Comparison of ENCODE assay signal across 10 mouse cellular contexts in the genomic region with DNA sequence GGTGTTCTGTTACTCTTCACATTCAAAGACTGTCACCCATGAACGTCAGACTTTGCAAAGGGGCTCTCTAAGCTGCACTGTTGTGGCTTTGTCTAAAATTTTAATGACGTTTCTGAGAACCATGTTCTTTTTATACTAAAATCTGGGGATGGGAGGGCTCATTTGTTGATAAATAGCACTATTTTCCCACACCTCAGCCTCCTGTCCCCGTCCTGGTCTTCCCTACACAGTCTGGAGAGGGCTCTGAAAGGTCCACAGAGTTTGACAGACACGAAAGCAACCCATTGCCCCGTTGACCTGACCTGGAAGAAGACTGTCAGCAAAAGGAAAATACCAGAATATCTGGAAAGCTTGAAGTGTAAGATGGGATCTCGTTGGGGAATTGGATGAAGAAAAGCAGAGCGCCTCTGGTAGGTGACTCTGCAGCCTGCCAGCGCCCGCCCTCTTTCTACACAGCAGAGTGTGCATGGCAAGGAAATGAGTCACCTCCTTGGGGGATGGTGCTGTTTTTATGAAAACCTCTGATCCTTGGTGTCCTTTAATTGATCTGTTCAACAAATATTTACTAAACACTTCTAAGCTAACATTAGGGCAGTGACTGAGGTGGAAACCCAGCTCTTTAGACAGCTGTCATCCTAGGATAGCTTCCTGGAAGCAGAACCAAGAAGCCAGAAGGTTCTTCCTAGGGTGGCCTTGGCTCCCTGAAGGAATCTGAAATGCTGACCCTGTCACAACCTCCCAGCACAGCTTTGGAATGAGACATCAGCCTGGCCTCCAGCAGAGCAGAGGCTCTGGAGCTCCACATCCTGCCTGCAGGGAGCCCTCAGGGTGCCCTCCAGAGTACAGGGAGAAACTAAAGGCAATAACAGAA. TPM values are rescaled to one million over a fixed set of nuclear protein-coding genes. Genes with fewer than 3 reads are reported as not detected.
A peak's percentile ranks its signal among the peaks of the same experiment; 100 is the strongest.
DNase-seq lines count a peak whose midpoint lies in the region; ATAC-seq and TF ChIP-seq lines count a peak whose summit lies in the region.
"Had no signal": no experiment of that assay in that cellular context is flagged by ENCODE, and none has a peak within 500 bp of the region (broad histone marks: within the 10 kb centered on the region; RNA-seq: fewer than 3 reads in every experiment).

No protein-coding gene starts in this region.

- TF ChIP-seq RAD21 in MEL (IDR thresholded peaks at IDR 0.05; ENCODE audit: low read depth, low read length) = no peak

- no peak for TF ChIP-seq EP300 in MEL (IDR thresholded peaks at IDR 0.05; ENCODE audit: low read depth in 1 of 2, low read length in 2 of 2)

- no peaks in the 10 kb centered on the region for H3K9me3 ChIP-seq in MEL (replicated peaks; ENCODE audit: insufficient read depth, low read length)
- H3K9me3 ChIP-seq in heart, embryonic 16.5 days (replicated peaks; ENCODE audit: control insufficient read depth, low read length) = peaks cover 9% of the 10 kb centered on the region
- H3K9me3 ChIP-seq in liver, embryonic 15.5 days (replicated peaks) = no peaks in the 10 kb centered on the region
- H3K9me3 ChIP-seq in midbrain, embryonic 10.5 days (replicated peaks) = no peaks in the 10 kb centered on the region
- H3K9me3 ChIP-seq: limb, embryonic 15.5 days had no signal

- no peaks in the 10 kb centered on the region for H3K27me3 ChIP-seq in MEL (ENCODE audit: control insufficient read depth in 1 of 2, insufficient read depth in 2 of 2, low read length in 2 of 2)
- H3K27me3 ChIP-seq in heart, embryonic 16.5 days (ENCODE audit: control insufficient read depth, insufficient read depth, low read length) = no peaks in the 10 kb centered on the region
- H3K27me3 ChIP-seq in liver, embryonic 15.5 days = no peaks in the 10 kb centered on the region
- H3K27me3 ChIP-seq in midbrain, embryonic 10.5 days (ENCODE audit: low read depth, poor library complexity, severe bottlenecking) = no peaks in the 10 kb centered on the region
- H3K27me3 ChIP-seq: limb, embryonic 15.5 days had no signal

- intact Hi-C loops in gastrocnemius, adult 2 months (cut with DNase I) = no loop called here
- intact Hi-C loops in gastrocnemius, postnatal 14 days (cut with DNase I; ENCODE audit: low total_unique reads) = no loop called here

- no peak overlapping the region for H3K4me3 ChIP-seq in gastrocnemius, adult 2 months
- no peak overlapping the region for H3K4me3 ChIP-seq in MEL (ENCODE audit: control insufficient read depth in 1 of 2, insufficient read depth in 1 of 2, low read depth in 2 of 2, low read length in 2 of 2)
- H3K4me3 ChIP-seq in heart, embryonic 16.5 days (ENCODE audit: low read length) = no peak overlapping the region
- H3K4me3 ChIP-seq in liver, embryonic 15.5 days (replicated peaks) = no peak overlapping the region
- H3K4me3 ChIP-seq in midbrain, embryonic 10.5 days = no peak overlapping the region
- H3K4me3 ChIP-seq: limb, embryonic 15.5 days had no signal

- 0 out of 4 replicates have a peak, but pooled peaks cover 0 to 3% of the 10 kb centered on the region in 2 experiments for H3K4me1 ChIP-seq in MEL (ENCODE audit: control insufficient read depth in 1 of 2, insufficient read depth in 2 of 2, low read length in 2 of 2)
- H3K4me1 ChIP-seq in heart, embryonic 16.5 days (ENCODE audit: control insufficient read depth, insufficient read depth, low read length) = peaks cover 5% of the 10 kb centered on the region; the same call in 1 of the 2 replicates
- H3K4me1 ChIP-seq in liver, embryonic 15.5 days (replicated peaks) = peaks cover 31% of the 10 kb centered on the region
- peaks cover 4% of the 10 kb centered on the region; the same call in 1 of the 2 replicates for H3K4me1 ChIP-seq in midbrain, embryonic 10.5 days

- no peak overlapping the region for H3K9ac ChIP-seq in MEL (ENCODE audit: control insufficient read depth, low read depth, low read length, poor library complexity, severe bottlenecking)
- H3K9ac ChIP-seq in heart, embryonic 16.5 days (ENCODE audit: low read length) = no peak overlapping the region
- no peak overlapping the region for H3K9ac ChIP-seq in liver, embryonic 15.5 days
- H3K9ac ChIP-seq: limb, embryonic 15.5 days had no signal

- peak overlapping the region; percentile 62 for H3K27ac ChIP-seq in gastrocnemius, adult 2 months
- H3K27ac ChIP-seq in MEL (ENCODE audit: control insufficient read depth, low read depth, low read length) = no peak overlapping the region
- peak overlapping the region; percentile 69 for H3K27ac ChIP-seq in heart, embryonic 16.5 days (ENCODE audit: low read length)
- peak overlapping the region; percentile 19; the same call in 1 of the 2 replicates for H3K27ac ChIP-seq in liver, embryonic 15.5 days (replicated peaks)
- H3K27ac ChIP-seq in midbrain, embryonic 10.5 days (replicated peaks) = no peak overlapping the region
- H3K27ac ChIP-seq: limb, embryonic 15.5 days had no signal

- DNase-seq in gastrocnemius, adult 2 months = peak; percentile 53
- no peak for DNase-seq in gastrocnemius, postnatal 14 days
- DNase-seq in MEL (ENCODE audit: low read depth, low spot score) = peak; percentile 28
- DNase-seq in midbrain, embryonic 10.5 days (ENCODE audit: low spot score) = no peak
- no peak for DNase-seq in layer of hippocampus, adult 11-12 months (ENCODE audit: low spot score)
- no peak for DNase-seq in layer of hippocampus, adult 9-11 months
- DNase-seq: cerebellum, adult 11-12 months had no signal

- WGBS in heart, embryonic 16.5 days = 46% methylated on average over 9 of the region's 9 CpGs
- 52% methylated on average over 9 of the region's 9 CpGs for whole genome bisulfite sequencing in liver, embryonic 15.5 days (ENCODE audit: insufficient replicate concordance)
- WGBS in midbrain, embryonic 10.5 days = 80% methylated on average over 9 of the region's 9 CpGs

- TF ChIP-seq POLR2A in MEL (IDR thresholded peaks at IDR 0.05; ENCODE audit: control insufficient read depth in 1 of 2, insufficient read depth in 1 of 2, low read depth in 1 of 2, low read length in 2 of 2, poor library complexity in 1 of 2) = no peak

- H3K79me2 ChIP-seq in MEL (ENCODE audit: control insufficient read depth, insufficient read depth, low read length, poor library complexity) = no peaks in the 10 kb centered on the region

- no peaks in the 10 kb centered on the region; a peak in 2 of 4 replicates for H3K36me3 ChIP-seq in MEL (ENCODE audit: control insufficient read depth in 1 of 2, insufficient read depth in 2 of 2, low read length in 2 of 2)
- H3K36me3 ChIP-seq in heart, embryonic 16.5 days (ENCODE audit: control insufficient read depth, insufficient read depth) = 0 out of 2 replicates have a peak, but pooled peaks cover 5% of the 10 kb centered on the region
- peaks cover 14% of the 10 kb centered on the region for H3K36me3 ChIP-seq in liver, embryonic 15.5 days (replicated peaks)
- peaks cover 15% of the 10 kb centered on the region for H3K36me3 ChIP-seq in midbrain, embryonic 10.5 days

- no peak overlapping the region for H3K4me2 ChIP-seq in heart, embryonic 16.5 days (ENCODE audit: low read depth, low read length)
- H3K4me2 ChIP-seq in liver, embryonic 15.5 days = no peak overlapping the region
- H3K4me2 ChIP-seq: limb, embryonic 15.5 days had no signal

- no peak for TF ChIP-seq CTCF in gastrocnemius, adult 2 months (IDR thresholded peaks at IDR 0.05)
- TF ChIP-seq CTCF in MEL (IDR thresholded peaks at IDR 0.05 in 2 of 3, conservative IDR thresholded peaks at IDR 0.05 in 1 of 3; ENCODE audit: control insufficient read depth in 1 of 3, insufficient read depth in 1 of 3, low read depth in 2 of 3, low read length in 3 of 3, poor library complexity in 1 of 3, severe bottlenecking in 1 of 3) = no peak

- peak; percentile 73 for ATAC-seq in heart, embryonic 16.5 days (replicated peaks; ENCODE audit: extremely low read depth, insufficient read depth, low FRiP score)
- ATAC-seq in liver, embryonic 15.5 days (ENCODE audit: insufficient read depth) = no peak

TF ChIP-seq in MEL, 35 proteins besides CTCF, POLR2A, EP300 and RAD21:
- TF ChIP-seq CHD1 (IDR thresholded peaks at IDR 0.05; ENCODE audit: low read depth, low read length) = no peak

RNA-seq across cellular contexts. Expression of gene Gfra4, which starts 13.6 kb away (rescaled TPM):
- 1 to 10 TPM; 1.1 to 1.7 TPM for total RNA-seq in gastrocnemius, adult 2 months (2021)
- total RNA-seq in gastrocnemius, postnatal 14 days (2021) = 1 to 10 TPM; 3.8 to 5.1 TPM
- 0.10 TPM in 1 of 2 replicates, not detected in the other for total RNA-seq in MEL (2012; rRNA removed)
- not detected for polyA plus RNA-seq in MEL (2012; ENCODE audit: insufficient read depth in 1 of 2, insufficient read length in 2 of 2, low read depth in 1 of 2, low replicate concordance in 2 of 2, missing spikeins in 1 of 2)
- 1.8 and 3.0 TPM in 2 replicates for polyA plus RNA-seq in heart, embryonic 16.5 days (2015; fragmentation: Nextera tagmentation; extraction: Ambion mirVana)
- polyA plus RNA-seq in liver, embryonic 15.5 days (2015; fragmentation: Nextera tagmentation; extraction: Ambion mirVana) = 0.23 and 0.37 TPM in 2 replicates
- polyA plus RNA-seq in midbrain, embryonic 10.5 days (2016; fragmentation: Nextera tagmentation; extraction: Ambion mirVana) = 3.6 and 3.7 TPM in 2 replicates

RNA-seq across cellular contexts. Expression of gene Adam33, which starts 34.3 kb away (rescaled TPM):
- total RNA-seq in gastrocnemius, adult 2 months (2021) = 1 to 10 TPM; 2.5 TPM
- 1 to 10 TPM; 2.5 to 3.9 TPM for total RNA-seq in gastrocnemius, postnatal 14 days (2021)
- 0.12 TPM in 1 of 2 replicates, not detected in the other for total RNA-seq in MEL (2012; rRNA removed)
- polyA plus RNA-seq in MEL (2012; ENCODE audit: insufficient read depth in 1 of 2, insufficient read length in 2 of 2, low read depth in 1 of 2, low replicate concordance in 2 of 2, missing spikeins in 1 of 2) = under 1 TPM in 1 of 2 experiments, not detected in 1; 0.28 TPM
- polyA plus RNA-seq in heart, embryonic 16.5 days (2015; fragmentation: Nextera tagmentation; extraction: Ambion mirVana) = 16.9 and 17.3 TPM in 2 replicates
- 0.62 and 0.86 TPM in 2 replicates for polyA plus RNA-seq in liver, embryonic 15.5 days (2015; fragmentation: Nextera tagmentation; extraction: Ambion mirVana)
- polyA plus RNA-seq in midbrain, embryonic 10.5 days (2016; fragmentation: Nextera tagmentation; extraction: Ambion mirVana) = 0.84 and 1.1 TPM in 2 replicates

RNA-seq across cellular contexts. Expression of gene Siglec1, which starts 57.3 kb away (rescaled TPM):
- total RNA-seq in gastrocnemius, adult 2 months (2021) = under 1 TPM; 0.36 to 0.39 TPM
- total RNA-seq in gastrocnemius, postnatal 14 days (2021) = under 1 TPM; 0.78 to 0.90 TPM
- 0.04 TPM in 1 of 2 replicates, not detected in the other for total RNA-seq in MEL (2012; rRNA removed)
- polyA plus RNA-seq in MEL (2012; ENCODE audit: insufficient read depth in 1 of 2, insufficient read length in 2 of 2, low read depth in 1 of 2, low replicate concordance in 2 of 2, missing spikeins in 1 of 2) = under 1 TPM in 1 of 2 experiments, not detected in 1; 0.07 TPM
- 0.46 and 0.49 TPM in 2 replicates for polyA plus RNA-seq in heart, embryonic 16.5 days (2015; fragmentation: Nextera tagmentation; extraction: Ambion mirVana)
- 1.5 and 1.7 TPM in 2 replicates for polyA plus RNA-seq in liver, embryonic 15.5 days (2015; fragmentation: Nextera tagmentation; extraction: Ambion mirVana)
- polyA plus RNA-seq in midbrain, embryonic 10.5 days (2016; fragmentation: Nextera tagmentation; extraction: Ambion mirVana) = 0.12 TPM in 2 replicates

Comparison
In these comparisons a context has a peak if more than half of its experiments do, and no peak if none do; other contexts are left out.
1. DNase-seq: peak in gastrocnemius, adult 2 months (single experiment) and MEL (single experiment); none in gastrocnemius, postnatal 14 days (single experiment), midbrain, embryonic 10.5 days (single experiment), layer of hippocampus, adult 11-12 months (single experiment) and layer of hippocampus, adult 9-11 months (single experiment).
2. H3K27ac ChIP-seq: peak in gastrocnemius, adult 2 months (single experiment), heart, embryonic 16.5 days (single experiment) and liver, embryonic 15.5 days (single experiment); none in MEL (single experiment) and midbrain, embryonic 10.5 days (single experiment).